Comparison of ENCODE assay signal across 15 mouse cellular contexts in the genomic region with DNA sequence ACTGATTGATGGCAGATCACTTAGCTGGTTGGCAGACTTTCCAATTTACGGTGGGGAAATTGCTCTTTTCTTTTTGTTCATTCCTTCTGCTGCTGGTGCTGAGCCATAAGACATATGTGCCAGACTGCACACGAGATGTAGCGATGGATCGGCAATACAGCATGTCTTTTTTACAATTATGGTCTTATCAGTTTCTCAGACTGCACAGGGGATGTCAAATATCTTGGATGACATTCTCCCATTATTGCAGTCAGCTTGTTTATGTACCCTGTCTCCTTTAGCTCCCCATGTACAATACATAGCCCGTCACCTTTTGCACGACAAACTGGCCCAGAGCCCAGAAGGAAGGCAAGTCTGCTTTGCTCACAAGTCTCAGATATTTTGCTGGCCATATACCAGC.
DNase-seq lines count a peak whose midpoint lies in the region; ATAC-seq and TF ChIP-seq lines count a peak whose summit lies in the region.
"Had no signal": no experiment of that assay in that cellular context is flagged by ENCODE, and none has a peak within 500 bp of the region (broad histone marks: within the 10 kb centered on the region; RNA-seq: fewer than 3 reads in every experiment).

No protein-coding gene starts in this region.

- no peaks in the 10 kb centered on the region for H3K9me3 ChIP-seq in hindbrain, embryonic 14.5 days (ENCODE audit: control insufficient read depth, low read length)
- H3K9me3 ChIP-seq in hindbrain, embryonic 10.5 days = no peaks in the 10 kb centered on the region
- H3K9me3 ChIP-seq in neural tube, embryonic 13.5 days = no peaks in the 10 kb centered on the region
- H3K9me3 ChIP-seq: embryonic facial prominence, embryonic 15.5 days; liver, embryonic 15.5 days had no signal

- peak; percentile 35 for DNase-seq in hindbrain, embryonic 14.5 days (ENCODE audit: low spot score)
- no peak for DNase-seq in hindbrain, embryonic 10.5 days (ENCODE audit: low spot score)
- DNase-seq in neural tube, embryonic 10.5 days (ENCODE audit: extremely low spot score, low spot score) = no peak
- DNase-seq in layer of hippocampus, adult 2 months (ENCODE audit: low spot score in 2 of 2) = peak; percentile 14 to 40
- DNase-seq in adrenal gland, adult 2 months = no peak
- DNase-seq: adrenal gland, postnatal 25 days; cerebellum, adult 9-10 months; heart, postnatal 36 days; kidney, adult 2 months; thymus, postnatal 4 days had no signal

- H3K36me3 ChIP-seq in hindbrain, embryonic 14.5 days (replicated peaks; ENCODE audit: control insufficient read depth, insufficient read depth) = no peaks in the 10 kb centered on the region
- no peaks in the 10 kb centered on the region for H3K36me3 ChIP-seq in hindbrain, embryonic 10.5 days
- H3K36me3 ChIP-seq in neural tube, embryonic 13.5 days = no peaks in the 10 kb centered on the region
- H3K36me3 ChIP-seq: embryonic facial prominence, embryonic 15.5 days; liver, embryonic 15.5 days had no signal

- H3K4me1 ChIP-seq in hindbrain, embryonic 14.5 days (replicated peaks; ENCODE audit: control insufficient read depth, insufficient read depth, low read length) = peaks cover 5% of the 10 kb centered on the region; the same call in 1 of the 2 replicates
- H3K4me1 ChIP-seq in hindbrain, embryonic 10.5 days (replicated peaks) = no peaks in the 10 kb centered on the region
- H3K4me1 ChIP-seq in neural tube, embryonic 13.5 days (replicated peaks) = peaks cover 7% of the 10 kb centered on the region; the same call in 1 of the 2 replicates
- H3K4me1 ChIP-seq: embryonic facial prominence, embryonic 15.5 days; liver, embryonic 15.5 days had no signal

- H3K27me3 ChIP-seq in hindbrain, embryonic 14.5 days (ENCODE audit: control insufficient read depth, insufficient read depth, low read length) = no peaks in the 10 kb centered on the region
- no peaks in the 10 kb centered on the region for H3K27me3 ChIP-seq in hindbrain, embryonic 10.5 days (ENCODE audit: insufficient read depth, poor library complexity, severe bottlenecking)
- H3K27me3 ChIP-seq in neural tube, embryonic 13.5 days = no peaks in the 10 kb centered on the region
- H3K27me3 ChIP-seq: CH12.LX; embryonic facial prominence, embryonic 15.5 days; liver, embryonic 15.5 days had no signal

- 37% methylated on average over 6 of the region's 6 CpGs for WGBS in hindbrain, embryonic 14.5 days
- 89% methylated on average over 6 of the region's 6 CpGs for WGBS in hindbrain, embryonic 10.5 days
- WGBS in neural tube, embryonic 13.5 days = 33% methylated on average over 6 of the region's 6 CpGs

- peak overlapping the region; percentile 28; the same call in 1 of the 2 replicates for H3K4me2 ChIP-seq in hindbrain, embryonic 14.5 days (replicated peaks)
- H3K4me2 ChIP-seq in neural tube, embryonic 13.5 days = peak overlapping the region; percentile 30; the same call in 1 of the 2 replicates
- H3K4me2 ChIP-seq: embryonic facial prominence, embryonic 15.5 days; liver, embryonic 15.5 days had no signal

- TF ChIP-seq CTCF in layer of hippocampus, adult 2 months (conservative IDR thresholded peaks at IDR 0.05) = no peak

- peak; percentile 37; the same call in 1 of the 2 replicates for ATAC-seq in hindbrain, embryonic 14.5 days (ENCODE audit: low FRiP score)
- no peak for ATAC-seq in neural tube, embryonic 13.5 days (ENCODE audit: low read depth)
- ATAC-seq in megakaryocyte progenitor cell, adult 5-6 weeks (replicated peaks; ENCODE audit: poor library complexity) = no peak

- peak overlapping the region; percentile 69 for H3K27ac ChIP-seq in hindbrain, embryonic 14.5 days
- no peak overlapping the region for H3K27ac ChIP-seq in hindbrain, embryonic 10.5 days
- H3K27ac ChIP-seq in neural tube, embryonic 13.5 days (replicated peaks) = peak overlapping the region; percentile 49
- no peak overlapping the region for H3K27ac ChIP-seq in layer of hippocampus, adult 2 months
- H3K27ac ChIP-seq: embryonic facial prominence, embryonic 15.5 days; liver, embryonic 15.5 days had no signal

- no peak overlapping the region for H3K4me3 ChIP-seq in hindbrain, embryonic 14.5 days (replicated peaks; ENCODE audit: low read length)
- no peak overlapping the region for H3K4me3 ChIP-seq in hindbrain, embryonic 10.5 days
- H3K4me3 ChIP-seq in neural tube, embryonic 13.5 days = no peak overlapping the region
- no peak overlapping the region for H3K4me3 ChIP-seq in layer of hippocampus, adult 2 months
- H3K4me3 ChIP-seq: embryonic facial prominence, embryonic 15.5 days; liver, embryonic 15.5 days had no signal

- H3K9ac ChIP-seq in hindbrain, embryonic 14.5 days = no peak overlapping the region
- no peak overlapping the region for H3K9ac ChIP-seq in neural tube, embryonic 13.5 days
- H3K9ac ChIP-seq: embryonic facial prominence, embryonic 15.5 days; liver, embryonic 15.5 days had no signal

Comparison
In these comparisons a context has a peak if more than half of its experiments do, and no peak if none do; other contexts are left out.
1. DNase-seq: peak in hindbrain, embryonic 14.5 days (single experiment) and layer of hippocampus, adult 2 months (2 of 2); none in hindbrain, embryonic 10.5 days (single experiment), neural tube, embryonic 10.5 days (single experiment) and adrenal gland, adult 2 months (single experiment).
2. H3K27ac ChIP-seq: peak in hindbrain, embryonic 14.5 days (single experiment) and neural tube, embryonic 13.5 days (single experiment); none in hindbrain, embryonic 10.5 days (single experiment) and layer of hippocampus, adult 2 months (single experiment).